In the genomic region with DNA sequence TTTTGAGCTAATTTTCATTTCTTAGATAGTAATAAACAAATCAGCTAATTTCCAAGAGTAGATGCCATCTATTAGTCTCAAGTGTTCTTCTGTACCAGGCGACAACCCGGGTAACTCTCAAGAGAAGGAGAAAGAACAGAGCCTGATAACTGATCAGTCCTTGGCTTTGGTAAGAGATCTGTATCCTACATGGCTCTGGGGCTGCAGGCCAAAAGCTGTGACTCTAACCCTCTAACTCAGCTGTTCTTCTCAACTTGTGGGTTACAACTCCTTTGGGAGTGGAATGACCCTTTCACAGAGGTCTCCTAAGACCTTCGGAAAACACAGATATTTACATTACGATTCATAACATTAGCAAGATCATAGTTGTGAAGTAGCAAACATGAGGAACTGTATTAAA, we compare ENCODE assay signal across 22 mouse cellular contexts.
A peak's percentile ranks its signal among the peaks of the same experiment; 100 is the strongest.
DNase-seq lines count a peak whose midpoint lies in the region; ATAC-seq and TF ChIP-seq lines count a peak whose summit lies in the region.
"Had no signal": no experiment of that assay in that cellular context is flagged by ENCODE, and none has a peak within 500 bp of the region (broad histone marks: within the 10 kb centered on the region; RNA-seq: fewer than 3 reads in every experiment).

No protein-coding gene starts in this region.

- 66% methylated on average over 4 of the region's 4 CpGs for WGBS in heart, embryonic 14.5 days
- 95% methylated on average over 4 of the region's 4 CpGs for WGBS in macrophage (ENCODE audit: missing documents)

- H3K9me3 ChIP-seq in heart, embryonic 14.5 days (ENCODE audit: control insufficient read depth, low read length) = no peaks in the 10 kb centered on the region
- H3K9me3 ChIP-seq: G1E; hindbrain, embryonic 15.5 days; kidney, embryonic 15.5 days; midbrain, embryonic 15.5 days; stomach, embryonic 15.5 days had no signal

- intact Hi-C loops in gastrocnemius, adult 2 months (cut with DNase I) = loop anchor here (1.0 kb wide), 1 partner anchor 16 kb away; no protein-coding TSS in a partner anchor
- intact Hi-C loops in gastrocnemius, postnatal 14 days (cut with DNase I; ENCODE audit: low total_unique reads) = no loop called here
- intact Hi-C loops in heart, postnatal 14 days (cut with DNase I) = no loop called here

- no peak for ATAC-seq in heart, embryonic 14.5 days (ENCODE audit: insufficient number of reproducible peaks, insufficient read depth, low FRiP score, low read depth)
- ATAC-seq: forebrain, embryonic 14.5 days; inflammation-experienced regulatory T-cells, adult 6 months; midbrain, embryonic 15.5 days had no signal

- peak overlapping the region; percentile 43 for H3K4me3 ChIP-seq in gastrocnemius, adult 2 months
- H3K4me3 ChIP-seq in heart, embryonic 14.5 days (ENCODE audit: control insufficient read depth in 1 of 2, insufficient read depth in 1 of 2, low read depth in 1 of 2, low read length in 2 of 2) = no peak overlapping the region
- H3K4me3 ChIP-seq in layer of hippocampus, adult 2 months = no peak overlapping the region
- no peak overlapping the region for H3K4me3 ChIP-seq in macrophage (ENCODE audit: inconsistent target)
- H3K4me3 ChIP-seq: hindbrain, embryonic 15.5 days; kidney, embryonic 15.5 days; midbrain, embryonic 15.5 days; stomach, embryonic 15.5 days had no signal

- H3K9ac ChIP-seq in heart, embryonic 14.5 days (ENCODE audit: low read length) = no peak overlapping the region
- H3K9ac ChIP-seq: hindbrain, embryonic 15.5 days; kidney, embryonic 15.5 days; liver, embryonic 14.5 days; midbrain, embryonic 15.5 days; stomach, embryonic 15.5 days had no signal

- H3K27me3 ChIP-seq in heart, embryonic 14.5 days (ENCODE audit: control insufficient read depth, insufficient read depth, low read length) = no peaks in the 10 kb centered on the region
- H3K27me3 ChIP-seq: hindbrain, embryonic 15.5 days; kidney, embryonic 15.5 days; midbrain, embryonic 15.5 days; Patski; stomach, embryonic 15.5 days had no signal

- DNase-seq in gastrocnemius, adult 2 months = peak; percentile 55
- DNase-seq in gastrocnemius, postnatal 14 days = no peak
- DNase-seq in heart, postnatal 14 days = no peak
- DNase-seq in layer of hippocampus, adult 2 months (ENCODE audit: low spot score in 2 of 2) = no peak
- DNase-seq in layer of hippocampus, postnatal 25 days (ENCODE audit: extremely low spot score in 1 of 2, low spot score in 1 of 2) = no peak
- no peak for DNase-seq in adrenal gland, adult (ENCODE audit: inconsistent age in 2 of 2, low spot score in 1 of 2)
- DNase-seq: adrenal gland, postnatal 25 days; layer of hippocampus, postnatal 36 days; liver; lung, adult 2 months; right cerebral cortex, postnatal 25 days had no signal

- peak overlapping the region; percentile 18; the same call in 1 of the 2 replicates for H3K4me2 ChIP-seq in heart, embryonic 14.5 days (ENCODE audit: low read length)
- H3K4me2 ChIP-seq: hindbrain, embryonic 15.5 days; kidney, embryonic 15.5 days; midbrain, embryonic 15.5 days; stomach, embryonic 15.5 days had no signal

- peak overlapping the region; percentile 93 for H3K27ac ChIP-seq in gastrocnemius, adult 2 months
- H3K27ac ChIP-seq in heart, embryonic 14.5 days (replicated peaks in 1 of 2; ENCODE audit: control insufficient read depth in 1 of 2, insufficient read depth in 1 of 2, low read depth in 2 of 2, low read length in 2 of 2) = peak overlapping the region in 1 of 2 experiments; percentile 53; a peak in 2 of 4 replicates
- peak overlapping the region; percentile 68 for H3K27ac ChIP-seq in layer of hippocampus, adult 2 months
- H3K27ac ChIP-seq in macrophage = peak overlapping the region; percentile 93
- H3K27ac ChIP-seq: hindbrain, embryonic 15.5 days; kidney, embryonic 15.5 days; liver, embryonic 14.5 days; midbrain, embryonic 15.5 days; stomach, embryonic 15.5 days had no signal

- H3K36me3 ChIP-seq in heart, embryonic 14.5 days (ENCODE audit: control insufficient read depth, insufficient read depth, low read length) = no peaks in the 10 kb centered on the region
- H3K36me3 ChIP-seq in macrophage (ENCODE audit: inconsistent target) = no peaks in the 10 kb centered on the region
- H3K36me3 ChIP-seq: G1E; kidney, embryonic 15.5 days; midbrain, embryonic 15.5 days; stomach, embryonic 15.5 days had no signal

- TF ChIP-seq CTCF in gastrocnemius, adult 2 months (IDR thresholded peaks at IDR 0.05) = no peak
- TF ChIP-seq CTCF in layer of hippocampus, adult 2 months (conservative IDR thresholded peaks at IDR 0.05) = no peak

- H3K79me2 ChIP-seq in macrophage (ENCODE audit: inconsistent target) = no peaks in the 10 kb centered on the region

- peaks cover 0 to 16% of the 10 kb centered on the region in 2 experiments; a peak in 3 of 4 replicates for H3K4me1 ChIP-seq in heart, embryonic 14.5 days (ENCODE audit: control insufficient read depth in 2 of 2, insufficient read depth in 2 of 2, low read length in 2 of 2)
- H3K4me1 ChIP-seq: hindbrain, embryonic 15.5 days; kidney, embryonic 15.5 days; midbrain, embryonic 15.5 days; stomach, embryonic 15.5 days had no signal
